Mouse (Mus musculus): Measurements from ENCODE around the gene Msi1. TPM values are rescaled to one million over a fixed set of nuclear protein-coding genes. Genes with fewer than 3 reads are reported as not detected.
A peak's percentile ranks its signal among the peaks of the same experiment; 100 is the strongest.

The Msi1 gene
- polyA plus RNA-seq, 1 experiment from 2014 or later: 211 TPM

DNA sequence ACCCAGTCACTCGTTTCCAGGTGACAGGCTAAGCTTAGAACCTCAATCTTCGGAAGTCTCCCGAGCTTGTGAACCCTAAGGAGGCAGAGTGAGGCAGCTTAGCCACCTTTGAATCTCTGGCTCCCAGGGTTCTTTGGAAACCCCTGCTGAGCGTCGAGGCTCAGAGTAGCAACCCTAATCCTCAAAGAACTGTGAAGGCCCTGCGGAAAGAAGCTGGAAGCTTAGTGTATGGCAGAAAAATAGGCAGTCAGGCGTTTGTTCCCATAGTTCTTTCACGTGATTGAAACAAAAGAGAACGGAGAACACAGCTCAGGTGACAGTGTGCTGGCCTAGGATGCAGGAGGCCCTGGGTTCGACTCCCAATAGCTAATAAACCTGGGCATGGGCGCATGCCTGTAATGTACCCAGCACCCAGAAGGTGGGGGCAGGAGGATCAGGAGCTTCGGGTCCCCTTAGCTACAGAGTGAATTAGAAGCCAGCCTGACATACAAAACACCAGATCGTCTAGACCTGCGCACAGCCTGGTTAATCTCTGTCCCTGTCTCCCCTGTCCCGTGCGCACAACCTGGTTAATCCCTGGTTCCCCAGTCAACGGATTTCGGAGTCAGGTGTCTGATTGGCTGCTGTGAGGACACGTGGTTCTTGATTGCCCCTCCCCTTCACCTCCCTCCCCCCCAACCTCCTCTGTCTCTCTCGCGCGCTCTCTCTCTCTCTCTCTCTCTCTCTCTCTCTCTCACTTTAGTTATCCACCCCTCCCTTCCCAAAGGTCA lies 46.1 kb downstream of the Msi1 start:
- no peaks in the 10 kb centered on the region for H3K9me3 ChIP-seq
- H3K4me3 ChIP-seq: peak overlapping the region; percentile 35
- no peaks in the 10 kb centered on the region; the same call in 1 of the 2 replicates for H3K36me3 ChIP-seq
- 5% methylated on average over 22 of the region's 22 CpGs for WGBS
- ATAC-seq (ENCODE audit: low FRiP score, low read depth): peak; percentile 83
- H3K27ac ChIP-seq (replicated peaks): peak overlapping the region; percentile 30; the same call in 1 of the 2 replicates
- peak overlapping the region; percentile 54 for H3K4me2 ChIP-seq (replicated peaks)
- peaks cover 15% of the 10 kb centered on the region for H3K4me1 ChIP-seq
- peaks cover 12% of the 10 kb centered on the region for H3K27me3 ChIP-seq
- peak overlapping the region; percentile 43; the same call in 1 of the 2 replicates for H3K9ac ChIP-seq (replicated peaks)

DNA sequence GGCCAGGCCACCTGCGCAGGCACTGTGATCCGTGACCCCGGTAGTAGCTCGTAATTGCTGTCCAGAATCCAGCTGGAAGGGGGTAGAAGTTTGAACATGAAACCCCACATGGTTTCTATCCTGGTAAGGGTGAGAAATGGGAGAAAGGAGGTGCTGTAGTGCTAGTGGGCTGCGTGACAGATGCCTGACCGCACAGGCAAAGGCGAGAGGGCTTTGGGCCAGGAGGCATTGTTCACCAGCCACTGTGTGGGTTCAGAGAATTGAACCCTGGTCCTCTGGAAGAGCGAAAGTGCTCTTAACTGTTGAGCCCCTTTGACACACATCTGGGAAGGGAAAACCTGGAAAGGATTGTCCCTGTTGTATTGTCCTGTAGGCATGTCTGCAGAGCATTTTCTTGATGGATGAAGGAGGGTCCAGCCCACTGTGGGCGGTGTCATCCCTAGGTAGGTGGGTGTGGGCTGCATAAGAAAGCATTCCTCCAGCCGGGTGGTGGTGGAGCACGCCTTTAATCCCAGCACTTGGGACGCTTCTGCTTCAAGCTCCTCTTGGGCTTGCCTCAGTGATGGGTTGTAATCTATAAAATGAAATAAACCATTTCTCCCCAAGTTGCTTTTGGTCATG lies 46.8 kb downstream of the Msi1 start:
- Histone ChIP-seq H3K27me3 (peaks cover 18% of the 10 kb centered on the region), H3K9me3 (no peaks in the 10 kb centered on the region), H3K9ac (replicated peaks) (0 out of 2 replicates have a peak overlapping the region, but pooled peaks have one; percentile 43), H3K36me3 (no peaks in the 10 kb centered on the region; the same call in 1 of the 2 replicates), H3K4me2 (replicated peaks) (peak overlapping the region; percentile 54), H3K4me3 (peak overlapping the region; percentile 35), H3K4me1 (peaks cover 11% of the 10 kb centered on the region), H3K27ac (replicated peaks) (no peak overlapping the region)
- 38% methylated on average over 12 of the region's 12 CpGs for WGBS
- ATAC-seq (ENCODE audit: low FRiP score, low read depth): peak; percentile 49

DNA sequence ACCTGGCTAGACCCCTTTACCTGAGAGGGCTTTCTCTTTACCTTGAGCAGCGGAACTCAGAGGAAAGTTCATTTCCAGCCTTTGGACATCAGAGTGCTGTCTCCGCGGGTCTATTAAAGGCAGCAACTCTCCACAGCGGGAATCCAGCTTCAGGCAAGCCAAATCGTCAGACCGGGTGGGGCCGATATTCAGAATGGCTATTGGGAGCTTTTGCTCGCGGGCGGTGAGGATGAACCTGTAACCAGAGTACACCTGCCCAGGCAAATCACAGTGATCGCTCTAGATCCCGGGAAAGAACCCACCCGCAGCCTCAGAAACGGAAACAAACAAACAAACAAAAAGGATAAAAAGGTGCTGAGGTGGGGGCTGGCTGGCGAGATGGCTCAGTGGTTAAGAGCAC lies 50.2 kb downstream of the Msi1 start:
- Histone ChIP-seq H3K9me3 (no peaks in the 10 kb centered on the region), H3K4me2 (replicated peaks) (peak overlapping the region; percentile 32; the same call in 1 of the 2 replicates), H3K36me3 (no peaks in the 10 kb centered on the region; the same call in 1 of the 2 replicates), H3K27me3 (peaks cover 36% of the 10 kb centered on the region), H3K27ac (replicated peaks) (no peak overlapping the region), H3K9ac (replicated peaks) (no peak overlapping the region), H3K4me1 (peaks cover 24% of the 10 kb centered on the region), H3K4me3 (no peak overlapping the region)
- WGBS: 34% methylated on average over 15 of the region's 15 CpGs
- ATAC-seq (ENCODE audit: low FRiP score, low read depth): no peak

DNA sequence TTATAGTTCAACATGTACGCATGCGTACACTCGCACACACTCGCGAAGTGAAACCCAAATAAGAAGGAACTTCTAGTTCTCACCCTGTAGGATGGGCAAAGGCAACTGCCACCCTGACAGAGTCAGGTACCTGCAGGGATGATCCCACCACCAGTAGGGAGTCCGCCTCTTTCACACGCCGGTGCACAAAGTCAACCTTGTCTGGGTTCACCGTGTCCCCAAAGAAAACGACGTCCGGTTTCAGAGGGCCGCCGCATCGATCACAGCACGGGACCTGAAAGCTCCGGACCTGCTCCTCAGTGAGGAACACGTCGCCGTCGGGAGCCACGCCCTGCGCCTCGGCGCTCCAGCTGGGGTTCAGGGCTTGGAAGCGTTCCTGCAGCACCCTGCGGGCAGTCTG lies 50.7 kb downstream of the Msi1 start:
- Histone ChIP-seq H3K27me3 (peaks cover 36% of the 10 kb centered on the region), H3K9me3 (no peaks in the 10 kb centered on the region), H3K4me1 (peaks cover 28% of the 10 kb centered on the region), H3K4me2 (replicated peaks) (peak overlapping the region; percentile 32), H3K36me3 (no peaks in the 10 kb centered on the region; the same call in 1 of the 2 replicates), H3K27ac (replicated peaks) (no peak overlapping the region), H3K4me3 (0 out of 2 replicates have a peak overlapping the region, but pooled peaks have one; percentile 7), H3K9ac (replicated peaks) (no peak overlapping the region)
- ATAC-seq (ENCODE audit: low FRiP score, low read depth): no peak
- WGBS: 12% methylated on average over 27 of the region's 27 CpGs

DNA sequence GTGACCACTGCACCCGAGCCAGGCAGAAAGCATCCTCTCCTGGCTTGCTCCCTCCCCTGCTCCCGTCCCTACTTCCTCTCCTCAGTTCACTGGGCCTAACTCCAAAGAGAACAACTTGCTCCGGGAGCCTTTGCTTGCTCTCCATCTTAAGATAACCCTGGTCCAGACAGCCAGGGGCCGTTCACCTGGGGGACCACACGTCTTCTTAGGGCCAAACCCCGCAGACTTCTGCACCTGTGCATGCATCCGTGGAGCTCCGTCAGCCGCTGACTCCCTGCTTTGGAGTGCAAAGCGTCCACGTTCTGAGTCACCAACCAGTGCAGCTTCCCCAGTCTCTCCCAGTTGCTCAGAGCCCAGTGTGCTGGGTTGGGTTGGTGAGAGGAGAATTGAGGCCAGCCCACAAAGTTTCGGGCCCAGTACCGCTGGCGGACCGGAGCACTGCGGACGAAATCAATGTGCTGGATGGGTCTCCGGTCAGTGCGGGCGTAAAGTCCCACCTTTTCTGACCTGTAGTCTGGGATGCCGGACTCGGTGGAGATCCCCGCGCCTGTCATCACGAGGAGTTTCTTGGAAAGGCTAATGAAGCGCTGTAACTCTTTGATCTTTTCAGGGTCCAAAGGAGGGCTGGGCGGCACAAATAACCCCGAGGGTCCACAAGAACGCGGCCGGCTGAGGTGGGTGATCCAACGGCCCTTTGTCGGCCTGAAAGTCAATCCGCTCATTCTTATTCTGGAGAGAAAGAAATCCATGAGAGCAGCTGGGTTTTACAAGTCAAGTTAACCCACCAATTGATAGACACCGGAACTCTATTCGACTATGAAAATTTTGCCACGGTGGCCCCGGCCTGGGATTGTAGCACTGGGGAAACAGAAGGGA lies 53.2 kb downstream of the Msi1 start:
- no peak for ATAC-seq (ENCODE audit: low FRiP score, low read depth)
- peak overlapping the region; percentile 29; the same call in 1 of the 2 replicates for H3K9ac ChIP-seq (replicated peaks)
- peak overlapping the region; percentile 15 for H3K4me3 ChIP-seq
- H3K4me2 ChIP-seq (replicated peaks): peak overlapping the region; percentile 38
- WGBS: 19% methylated on average over 38 of the region's 38 CpGs
- peaks cover 16% of the 10 kb centered on the region for H3K4me1 ChIP-seq
- H3K36me3 ChIP-seq: no peaks in the 10 kb centered on the region; the same call in 1 of the 2 replicates
- no peak overlapping the region for H3K27ac ChIP-seq (replicated peaks)
- no peaks in the 10 kb centered on the region for H3K9me3 ChIP-seq
- peaks cover 41% of the 10 kb centered on the region for H3K27me3 ChIP-seq

DNA sequence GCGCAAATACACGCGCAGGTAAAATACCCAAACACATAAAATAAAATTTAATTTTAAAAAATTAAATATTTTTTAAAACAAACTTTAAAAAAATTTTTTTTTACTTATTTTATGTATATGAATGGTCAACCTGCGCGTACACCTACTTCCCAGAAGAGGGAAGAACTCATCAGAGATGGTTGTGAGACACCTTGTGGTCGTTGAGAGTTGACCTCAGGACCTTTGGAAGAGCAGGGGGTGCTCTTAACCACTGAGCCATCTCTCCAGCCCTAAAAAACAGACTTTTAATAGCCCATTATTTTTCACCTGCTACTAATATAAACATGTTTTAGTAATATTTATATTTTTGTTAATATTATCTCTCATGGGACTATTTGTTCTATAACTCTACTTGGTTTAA lies 54.0 kb downstream of the Msi1 start:
- no peak overlapping the region for H3K27ac ChIP-seq (replicated peaks)
- no peak for ATAC-seq (ENCODE audit: low FRiP score, low read depth)
- WGBS: 34% methylated on average over 6 of the region's 6 CpGs
- H3K27me3 ChIP-seq: peaks cover 41% of the 10 kb centered on the region
- no peak overlapping the region for H3K4me3 ChIP-seq
- H3K4me1 ChIP-seq: peaks cover 17% of the 10 kb centered on the region
- peak overlapping the region; percentile 38 for H3K4me2 ChIP-seq (replicated peaks)
- H3K9ac ChIP-seq (replicated peaks): no peak overlapping the region
- H3K9me3 ChIP-seq: no peaks in the 10 kb centered on the region
- H3K36me3 ChIP-seq: no peaks in the 10 kb centered on the region

DNA sequence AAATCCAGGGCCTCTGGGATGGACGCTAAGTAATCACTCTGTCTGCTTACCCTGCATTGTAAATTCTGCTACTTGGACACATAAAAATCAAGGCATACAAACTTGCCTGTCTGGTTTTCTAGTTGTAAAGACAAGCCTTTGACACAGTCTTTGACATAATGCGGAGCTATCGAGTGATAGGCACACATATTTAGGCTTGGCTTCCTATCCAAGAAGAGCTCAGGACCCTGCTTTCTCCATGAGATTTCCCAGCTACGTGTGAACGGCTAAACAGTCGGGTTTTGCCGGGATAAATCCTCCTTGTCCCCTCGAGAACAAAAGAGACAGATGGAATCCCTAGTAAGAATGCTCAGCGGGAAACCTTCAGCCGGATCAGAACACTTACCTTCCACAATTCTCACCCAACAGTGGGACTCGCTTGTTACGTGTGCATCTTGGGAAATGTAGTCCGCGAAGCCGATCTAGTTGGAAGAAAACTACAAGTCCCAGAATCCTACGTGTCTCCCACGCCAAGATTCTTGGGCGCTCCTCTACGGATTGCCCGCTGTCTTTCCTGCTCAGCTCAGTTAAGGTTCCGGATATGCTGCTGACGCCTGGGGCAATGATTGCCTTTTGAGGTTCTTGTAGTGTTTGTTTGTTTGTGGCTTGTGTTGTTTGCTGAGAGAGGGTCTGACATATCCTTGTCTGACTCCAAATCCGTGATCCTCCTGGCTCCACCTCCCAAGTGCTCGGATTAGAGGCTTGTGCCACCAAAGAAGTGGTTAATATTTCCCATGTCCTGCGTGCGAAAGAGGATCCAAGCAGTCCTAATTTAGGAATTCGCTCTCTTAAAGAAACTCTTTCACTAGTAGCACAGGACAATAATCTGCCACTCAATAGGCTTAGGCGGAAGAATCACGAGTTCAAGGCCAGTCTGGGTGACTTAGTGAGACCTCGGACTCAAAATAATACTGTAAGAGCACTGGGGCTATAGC lies 54.8 kb downstream of the Msi1 start, which contains the start of gene Sirt4:
Sirt4 (minus strand) TSS at position 779 of the 974 bp plus-strand sequence.
- 8% methylated on average over 30 of the region's 30 CpGs for WGBS
- peak within 1 kb of the TSS; percentile 78 for H3K27ac ChIP-seq (replicated peaks)
- H3K4me2 ChIP-seq (replicated peaks): peak within 1 kb of the TSS; percentile 66
- peak within 1 kb of the TSS; percentile 62 for H3K9ac ChIP-seq (replicated peaks)
- no peaks in the 10 kb centered on the region for H3K36me3 ChIP-seq
- H3K4me1 ChIP-seq: peaks cover 22% of the 10 kb centered on the region
- H3K4me3 ChIP-seq: peak within 1 kb of the TSS; percentile 46
- peak; percentile 86 for ATAC-seq (ENCODE audit: low FRiP score, low read depth)
- no peaks in the 10 kb centered on the region for H3K9me3 ChIP-seq
- H3K27me3 ChIP-seq: peaks cover 41% of the 10 kb centered on the region

DNA sequence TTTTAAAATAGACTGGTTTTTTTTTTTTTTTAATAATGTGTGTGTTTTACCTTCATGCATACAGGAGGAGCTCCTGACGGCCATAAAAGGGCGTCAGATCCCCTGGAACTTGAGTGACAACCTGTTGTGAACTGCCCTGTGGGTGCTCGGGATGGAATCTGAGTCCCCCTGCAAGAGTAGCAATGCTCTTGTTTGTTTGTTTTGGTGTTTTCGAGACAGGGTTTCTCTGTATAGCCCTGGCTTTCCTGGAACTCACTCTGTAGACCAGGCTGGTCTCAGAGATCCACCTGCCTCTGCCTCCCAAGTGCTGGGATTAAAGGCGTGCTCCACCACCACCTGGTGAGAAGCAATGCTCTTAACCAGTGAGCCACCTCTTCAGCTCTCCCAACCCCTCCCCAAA lies 55.6 kb downstream of the Msi1 start:
- Histone ChIP-seq H3K4me3 (peak overlapping the region; percentile 46), H3K36me3 (no peaks in the 10 kb centered on the region), H3K4me1 (peaks cover 22% of the 10 kb centered on the region), H3K9ac (replicated peaks) (no peak overlapping the region), H3K9me3 (no peaks in the 10 kb centered on the region), H3K27ac (replicated peaks) (no peak overlapping the region), H3K27me3 (peaks cover 34% of the 10 kb centered on the region), H3K4me2 (replicated peaks) (peak overlapping the region; percentile 66; the same call in 1 of the 2 replicates)
- ATAC-seq (ENCODE audit: low FRiP score, low read depth): no peak
- 70% methylated on average over 5 of the region's 5 CpGs for whole genome bisulfite sequencing

DNA sequence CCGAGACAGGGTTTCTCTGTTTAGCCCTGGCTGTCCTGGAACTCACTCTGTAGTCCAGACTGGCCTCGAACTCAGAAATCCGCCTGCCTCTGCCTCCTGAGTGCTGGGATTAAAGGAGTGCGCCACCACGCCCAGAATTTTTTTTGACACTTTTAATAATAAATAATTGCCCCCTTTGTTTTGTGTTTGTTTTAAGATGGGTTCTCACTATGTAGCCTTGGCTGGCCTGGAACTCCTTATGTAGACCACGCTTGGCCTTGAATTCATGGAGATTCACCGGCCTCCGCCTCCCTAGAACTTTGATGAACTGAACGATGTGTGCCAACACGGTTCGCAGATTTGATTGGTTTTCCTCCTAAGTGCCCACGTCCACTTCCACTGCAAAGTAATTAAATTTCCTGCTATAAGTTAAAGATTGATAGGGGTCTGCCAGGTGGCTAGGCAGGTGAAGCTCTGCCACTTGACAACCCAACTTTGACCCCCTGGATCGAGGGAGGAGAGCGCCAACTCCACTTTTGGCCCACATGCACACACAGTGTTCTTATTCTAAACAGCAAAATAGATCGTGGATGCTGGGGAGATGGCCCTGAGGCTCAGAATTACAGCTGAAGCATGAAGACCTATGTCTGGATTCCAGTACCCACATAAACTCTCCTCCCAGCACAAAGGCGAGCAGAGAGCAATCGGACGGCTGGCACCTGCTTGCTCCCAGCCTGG lies 56.2 kb downstream of the Msi1 start:
- no peak overlapping the region for H3K9ac ChIP-seq (replicated peaks)
- ATAC-seq (ENCODE audit: low FRiP score, low read depth): no peak
- peaks cover 24% of the 10 kb centered on the region for H3K4me1 ChIP-seq
- WGBS: 87% methylated on average over 18 of the region's 18 CpGs
- no peaks in the 10 kb centered on the region for H3K36me3 ChIP-seq
- H3K27ac ChIP-seq (replicated peaks): no peak overlapping the region
- no peaks in the 10 kb centered on the region for H3K9me3 ChIP-seq
- H3K4me3 ChIP-seq: no peak overlapping the region
- peaks cover 28% of the 10 kb centered on the region for H3K27me3 ChIP-seq
- H3K4me2 ChIP-seq (replicated peaks): no peak overlapping the region

DNA sequence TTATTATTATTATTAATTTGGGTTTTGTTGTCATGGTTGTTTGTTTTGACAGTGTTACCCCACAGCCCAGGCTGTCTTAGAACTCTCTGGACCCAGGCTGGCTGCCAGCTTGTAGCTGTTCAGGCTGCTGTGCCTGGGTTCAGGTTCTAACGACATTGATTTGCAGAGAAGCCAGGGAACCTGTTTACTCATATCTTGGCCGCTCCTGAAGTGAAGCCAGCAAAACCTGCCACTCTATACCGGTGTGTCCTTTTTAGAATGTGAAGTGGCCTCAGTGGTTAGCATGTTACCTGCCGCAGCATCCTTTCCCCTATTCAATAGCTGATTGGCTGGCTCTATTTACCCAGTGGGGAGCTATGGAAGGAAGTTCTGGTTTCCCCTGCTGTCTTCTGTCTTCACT lies 57.3 kb downstream of the Msi1 start:
- no peak for ATAC-seq (ENCODE audit: low FRiP score, low read depth)
- Histone ChIP-seq H3K4me2 (replicated peaks) (no peak overlapping the region), H3K27ac (replicated peaks) (no peak overlapping the region), H3K36me3 (no peaks in the 10 kb centered on the region), H3K4me1 (peaks cover 32% of the 10 kb centered on the region), H3K4me3 (no peak overlapping the region), H3K9ac (replicated peaks) (no peak overlapping the region), H3K27me3 (peaks cover 20% of the 10 kb centered on the region), H3K9me3 (no peaks in the 10 kb centered on the region)
- 65% methylated on average over 4 of the region's 4 CpGs for WGBS
